Mouse (Mus musculus): Measurements from ENCODE around the gene Hdac4. TPM values are rescaled to one million over a fixed set of nuclear protein-coding genes. Genes with fewer than 3 reads are reported as not detected.

The Hdac4 gene
- total RNA-seq, 4 experiments from 2014 or later = 45.6 to 69.5 (median 56.6) TPM

GRCm38 (mm10) chr1:91968710-91969379 is 226.7 kb downstream of the Hdac4 start:
- DNase-seq (ENCODE audit: low spot score) = peak; percentile 20

DNA sequence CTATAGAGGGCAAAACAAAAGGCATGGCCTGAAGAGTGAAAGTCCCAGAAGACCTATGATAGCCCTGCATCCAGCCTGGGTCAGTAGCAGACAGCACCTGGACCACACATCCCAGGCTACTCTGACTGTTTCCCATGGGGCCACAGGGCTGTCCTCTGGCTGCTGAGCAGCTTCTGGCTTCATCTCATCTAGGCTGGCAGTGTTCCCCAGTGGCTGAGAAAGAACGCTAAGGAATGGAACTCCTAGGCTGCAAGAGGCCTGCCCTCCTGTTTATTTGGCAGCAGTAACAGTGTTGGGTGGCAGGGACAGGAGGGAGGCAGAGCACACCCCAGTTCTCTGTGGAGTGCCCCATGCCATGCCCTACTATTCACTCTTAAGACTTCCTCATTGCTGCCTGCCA is 228.5 kb downstream of the Hdac4 start:
- DNase-seq (ENCODE audit: low spot score) = no peak

DNA sequence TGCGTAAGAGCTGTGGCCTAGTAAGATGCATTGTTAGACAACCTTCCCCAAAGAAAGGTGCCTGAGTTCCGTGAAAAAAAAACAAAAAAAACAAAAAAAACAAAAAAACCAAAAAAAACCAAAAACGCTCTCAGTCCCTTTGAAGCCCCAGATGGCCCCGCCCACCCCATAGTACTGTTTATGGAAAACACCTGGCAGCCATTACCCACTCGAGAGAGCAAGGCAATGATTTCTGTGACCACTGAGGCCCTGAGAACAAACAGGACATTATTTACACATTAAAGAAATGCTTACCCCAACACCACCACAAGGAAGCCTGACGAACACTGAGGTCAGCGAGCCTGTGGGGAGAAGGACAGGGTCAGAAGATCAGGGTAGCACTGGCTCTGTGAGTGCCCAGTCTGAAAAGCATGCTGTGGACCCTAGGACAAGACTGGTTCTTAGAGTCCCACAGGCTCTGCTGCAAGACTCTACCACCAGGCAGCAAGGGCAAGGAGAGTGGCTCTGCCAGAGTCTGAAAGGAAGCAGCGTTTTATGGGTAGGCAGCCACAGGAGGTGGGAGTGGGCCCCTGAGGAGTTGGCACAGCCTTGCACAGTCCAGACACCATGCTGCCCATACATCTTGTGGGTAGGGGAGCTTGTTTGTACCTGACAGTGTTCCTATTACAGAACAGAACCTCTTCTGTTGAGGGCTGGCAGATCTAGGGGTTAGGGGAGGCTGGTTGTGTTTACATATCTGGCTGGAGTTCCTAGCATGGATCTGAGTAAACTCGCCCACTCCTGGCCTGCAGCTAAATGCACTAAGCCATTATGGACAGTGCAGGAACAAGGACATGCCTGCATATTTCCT is 230.8 kb downstream of the Hdac4 start:
- no peak for DNase-seq (ENCODE audit: low spot score)

DNA sequence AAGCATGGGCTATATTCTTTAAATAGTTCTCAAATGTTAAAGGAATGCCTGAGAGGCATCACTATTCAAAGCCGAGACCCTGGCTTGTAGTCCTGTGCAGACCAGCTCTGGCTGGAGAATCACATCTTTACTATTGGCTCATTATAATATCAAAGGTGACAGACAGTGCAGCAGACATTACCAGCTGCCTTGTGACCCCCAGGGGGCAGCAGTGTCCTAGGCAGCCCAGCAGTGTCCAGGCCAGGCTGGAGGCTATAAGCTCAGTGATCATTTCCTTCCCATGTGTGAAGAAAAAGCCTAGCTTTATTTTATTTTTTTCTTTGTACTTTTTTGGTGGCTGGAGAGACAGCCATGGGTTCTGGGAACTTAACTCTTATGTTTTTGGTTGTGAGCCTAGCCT is 233.2 kb downstream of the Hdac4 start:
- peak; percentile 46 for DNase-seq (ENCODE audit: low spot score)

DNA sequence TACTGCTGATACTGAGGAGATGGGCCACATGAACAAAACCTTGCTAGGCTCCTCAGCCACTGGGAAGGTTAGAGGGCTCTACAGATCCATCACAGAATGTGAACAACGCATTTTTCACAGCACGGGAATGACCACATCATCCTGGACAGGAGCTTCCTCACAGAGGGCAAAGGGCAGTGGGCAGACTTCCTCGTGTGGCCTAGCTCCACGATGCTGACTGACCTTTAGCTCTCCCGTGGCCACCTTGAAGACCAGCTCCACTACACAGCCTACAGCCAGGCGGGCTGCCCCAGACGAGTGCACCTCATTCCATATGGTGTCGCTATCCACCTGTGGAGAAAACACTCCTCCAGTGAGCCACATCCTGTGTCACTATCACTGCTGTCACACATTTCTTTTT is 234.3 kb downstream of the Hdac4 start:
- DNase-seq (ENCODE audit: low spot score) = no peak

DNA sequence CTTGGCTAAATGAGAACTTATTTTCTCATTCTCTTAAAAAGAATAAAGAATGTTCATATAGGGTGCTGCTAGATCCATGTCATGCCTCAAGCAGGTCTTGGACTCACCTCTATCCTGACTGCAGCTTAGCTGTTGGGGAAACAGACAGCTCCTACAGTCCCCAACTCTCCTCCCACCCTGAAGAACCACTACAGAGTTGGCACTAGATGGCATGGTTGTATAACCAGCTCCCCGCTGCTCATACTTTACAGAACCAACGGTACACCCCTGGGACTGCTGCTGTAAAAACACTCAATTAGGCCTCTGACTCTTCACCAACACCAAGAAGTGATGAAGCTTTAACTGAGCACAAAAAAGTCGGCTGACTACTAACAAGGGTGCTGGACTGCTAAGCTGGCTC is 235.6 kb downstream of the Hdac4 start:
- DNase-seq (ENCODE audit: low spot score) = no peak

DNA sequence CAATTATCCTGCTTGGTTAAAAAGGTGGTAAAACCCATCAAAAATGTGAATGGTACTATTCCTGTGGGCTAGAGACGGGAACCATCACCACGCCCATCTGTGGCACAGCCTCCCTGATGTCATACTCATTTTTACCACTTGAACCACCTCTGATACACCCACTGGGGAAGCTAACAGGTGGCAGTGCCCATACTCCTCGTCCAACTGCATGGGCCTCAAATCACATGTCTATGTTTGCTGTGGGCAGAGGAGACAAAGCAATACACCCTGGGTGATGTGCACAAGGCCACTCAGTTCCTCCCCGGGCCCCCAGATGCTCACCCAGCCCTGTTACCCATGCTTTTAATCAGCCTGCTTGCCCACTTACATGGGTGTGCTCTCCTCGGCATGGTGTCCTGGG is 236.5 kb downstream of the Hdac4 start:
- no peak for DNase-seq (ENCODE audit: low spot score)

DNA sequence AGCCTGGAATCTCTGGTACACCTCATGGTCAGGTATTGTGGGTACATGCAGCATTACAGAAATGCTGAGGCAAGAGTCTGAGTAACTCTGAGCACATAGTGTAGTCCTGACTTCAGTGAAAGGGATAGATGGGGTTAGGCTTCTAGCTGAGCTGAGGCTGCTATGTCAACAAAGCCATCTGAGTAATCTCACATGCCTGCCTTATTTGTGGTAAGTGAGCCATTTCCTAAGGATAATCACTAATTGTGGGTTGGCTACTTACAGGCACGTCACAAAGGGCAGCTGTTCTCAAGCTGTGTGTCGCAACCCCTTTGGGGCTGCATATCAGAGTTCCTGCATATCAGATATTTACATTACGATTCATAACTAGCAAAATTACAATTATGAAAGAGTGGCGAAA is 239.3 kb downstream of the Hdac4 start:
- no peak for DNase-seq (ENCODE audit: low spot score)

- no peak for DNase-seq (ENCODE audit: low spot score)
Observed at GRCm38 (mm10) chr1:91954954-91955353, 240.5 kb downstream of the Hdac4 start.

GRCm38 (mm10) chr1:91952912-91953311 is 242.6 kb downstream of the Hdac4 start:
- DNase-seq (ENCODE audit: low spot score) = no peak

DNA sequence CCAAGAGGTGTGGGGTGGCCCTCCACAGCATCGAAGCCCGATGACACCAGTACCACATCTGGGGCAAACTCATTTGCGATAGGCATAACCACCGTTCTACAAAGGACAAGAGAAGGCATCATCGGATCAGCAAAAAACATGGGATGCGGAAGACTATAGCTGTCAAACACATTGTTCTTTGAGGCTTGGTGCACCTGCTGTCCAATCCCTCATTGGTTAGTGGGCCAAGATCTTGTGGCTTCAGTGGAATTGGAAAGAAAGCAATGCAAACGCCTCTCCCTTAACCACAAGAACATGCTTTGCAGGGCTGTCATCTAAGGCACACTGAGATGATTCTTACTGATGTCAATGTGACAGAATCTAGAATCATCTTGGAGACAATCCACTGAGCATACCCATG is 248.1 kb downstream of the Hdac4 start:
- DNase-seq (ENCODE audit: low spot score) = no peak

DNA sequence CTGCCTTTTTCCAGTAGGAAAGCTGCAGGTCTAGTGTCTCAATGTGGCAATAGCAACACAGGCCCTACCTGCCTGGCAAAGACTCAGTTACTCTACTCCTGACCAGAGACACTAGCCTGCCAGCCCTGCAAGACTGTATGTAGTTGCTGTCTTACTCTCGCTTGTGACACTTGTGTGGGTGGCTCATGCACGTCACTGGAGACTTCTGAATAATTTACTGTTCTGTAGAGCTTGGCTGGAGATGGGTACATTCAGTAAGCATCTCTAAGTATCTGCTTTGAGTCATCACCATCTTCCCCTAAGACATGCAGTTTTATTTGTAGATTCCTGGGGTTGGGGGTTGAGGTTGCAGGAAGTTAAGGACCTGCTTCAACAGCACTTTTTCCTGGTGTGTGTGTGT is 252.9 kb downstream of the Hdac4 start:
- no peak for DNase-seq (ENCODE audit: low spot score)

DNA sequence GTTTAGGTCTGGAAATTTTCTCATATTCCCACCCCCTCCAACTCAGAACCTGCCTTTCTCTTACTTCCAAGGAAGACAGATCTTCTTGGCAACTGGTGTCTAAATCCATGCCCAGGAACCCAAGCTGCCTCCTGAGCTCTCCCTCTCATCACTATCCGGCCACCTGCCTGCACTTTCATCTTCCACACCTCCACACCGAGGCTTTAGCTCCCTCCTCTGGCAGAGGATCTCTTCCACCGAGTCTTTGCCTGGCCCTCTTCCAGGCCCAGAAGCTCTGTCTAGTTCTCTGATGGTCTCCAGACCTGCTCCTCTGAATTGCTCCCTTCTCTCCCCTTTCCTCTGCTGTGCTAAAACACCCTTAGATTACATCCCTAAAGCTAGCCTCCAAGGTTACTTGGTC is 253.5 kb downstream of the Hdac4 start:
- no peak for DNase-seq (ENCODE audit: low spot score)

- no peak for DNase-seq (ENCODE audit: low spot score)
Observed at GRCm38 (mm10) chr1:91941094-91941493, 254.4 kb downstream of the Hdac4 start.

- peak; percentile 55 for DNase-seq (ENCODE audit: low spot score)
Observed at GRCm38 (mm10) chr1:91935171-91935570, 260.3 kb downstream of the Hdac4 start.

DNA sequence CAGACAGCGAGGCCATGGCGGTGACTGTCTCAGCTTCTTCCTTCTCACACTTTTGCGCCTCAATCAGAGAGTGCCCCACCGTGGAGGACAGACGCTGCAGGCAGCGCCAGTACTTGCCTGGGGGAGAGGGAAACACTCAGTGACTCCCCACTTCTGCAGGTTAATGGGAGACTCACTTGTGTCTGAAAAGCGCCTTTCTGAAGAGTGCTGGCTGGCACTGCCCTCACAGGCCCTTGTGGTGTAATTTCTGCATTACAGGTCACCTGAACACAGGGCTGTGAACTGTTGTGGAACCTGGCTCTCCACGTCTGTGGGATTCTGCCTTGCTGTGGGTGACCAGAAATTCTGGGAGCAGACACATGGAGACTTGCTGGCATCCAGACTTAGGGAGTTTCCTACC is 261.8 kb downstream of the Hdac4 start:
- no peak for DNase-seq (ENCODE audit: low spot score)

- no peak for DNase-seq (ENCODE audit: low spot score)
Observed at GRCm38 (mm10) chr1:91932221-91932620, 263.3 kb downstream of the Hdac4 start.

DNA sequence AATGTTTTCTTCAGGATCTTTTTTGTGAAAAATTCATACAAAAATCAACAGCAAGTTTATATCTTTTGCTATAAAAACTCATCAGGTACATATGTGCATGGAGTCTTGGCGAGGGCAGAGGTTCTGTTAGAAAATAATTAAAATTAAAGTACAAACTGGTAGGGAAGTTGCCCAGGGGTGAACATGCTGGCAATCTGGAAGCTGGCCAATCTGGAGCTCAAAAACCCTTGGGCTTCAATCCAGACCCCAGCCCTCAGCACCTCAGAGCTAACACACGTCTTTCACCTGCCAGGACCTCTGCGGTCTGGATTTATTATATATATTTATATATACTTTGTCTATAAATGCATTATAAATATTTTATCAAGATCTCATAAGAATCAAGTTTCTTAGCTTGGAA is 263.7 kb downstream of the Hdac4 start:
- DNase-seq (ENCODE audit: low spot score) = no peak

DNA sequence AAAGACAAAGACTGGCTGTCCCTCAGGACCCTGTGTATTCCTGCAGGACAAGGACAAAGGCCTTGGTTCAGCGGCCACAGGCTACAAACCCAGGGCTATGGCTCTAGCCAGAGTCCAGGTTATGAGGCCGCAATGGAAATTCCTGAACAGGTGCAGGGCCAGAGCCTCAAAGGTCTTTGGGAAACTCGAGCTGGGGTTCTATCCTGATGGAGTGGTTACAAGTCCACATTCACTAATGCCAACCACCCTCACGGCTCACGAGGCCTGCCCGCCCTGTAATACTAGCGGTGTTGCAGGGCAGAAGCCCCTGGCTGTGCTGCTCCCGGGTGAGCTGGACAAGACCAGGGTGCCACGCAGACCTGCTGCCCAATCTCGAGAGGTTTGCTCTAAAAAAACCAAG is 264.3 kb downstream of the Hdac4 start:
- DNase-seq (ENCODE audit: low spot score) = no peak

GRCm38 (mm10) chr1:91929051-91929450 is 266.4 kb downstream of the Hdac4 start:
- no peak for DNase-seq (ENCODE audit: low spot score)

DNA sequence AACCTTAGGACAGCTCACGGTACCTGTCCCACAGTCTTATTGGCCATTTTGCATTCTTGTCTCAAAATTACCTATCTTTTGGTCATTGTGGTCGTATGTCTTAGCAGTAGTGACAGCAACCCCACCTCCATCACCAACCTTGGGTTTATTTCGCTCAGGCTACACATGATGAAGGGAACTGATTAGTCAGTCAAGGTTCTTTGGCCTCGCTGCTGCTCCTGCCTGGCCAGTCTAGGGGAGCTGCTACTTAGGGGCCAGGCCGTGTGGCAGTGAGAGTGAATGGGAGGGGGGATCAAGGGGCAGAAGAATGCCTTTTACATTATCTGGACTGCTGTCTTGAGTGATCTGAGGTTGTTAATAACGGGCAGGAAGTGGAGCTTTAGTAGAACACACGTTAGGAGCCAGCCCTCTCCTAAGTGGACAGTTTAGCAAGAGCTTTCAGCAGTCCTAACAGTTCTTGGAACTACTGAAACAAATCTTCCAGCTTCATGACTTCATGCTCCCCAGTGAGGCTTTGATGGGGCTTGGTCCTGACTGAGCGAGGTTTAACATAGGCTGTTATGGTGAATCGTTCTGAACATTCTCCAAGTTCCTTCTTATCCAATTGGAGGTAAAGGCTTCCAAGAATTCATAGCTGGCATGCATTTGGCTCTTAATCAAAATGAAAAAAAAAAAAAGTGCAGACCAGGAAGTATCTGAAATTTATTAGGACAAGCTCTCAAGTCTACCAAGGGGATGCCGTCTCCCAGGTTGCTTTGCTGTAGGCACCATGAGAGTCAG is 267.8 kb downstream of the Hdac4 start:
- no peak for DNase-seq (ENCODE audit: low spot score)

DNA sequence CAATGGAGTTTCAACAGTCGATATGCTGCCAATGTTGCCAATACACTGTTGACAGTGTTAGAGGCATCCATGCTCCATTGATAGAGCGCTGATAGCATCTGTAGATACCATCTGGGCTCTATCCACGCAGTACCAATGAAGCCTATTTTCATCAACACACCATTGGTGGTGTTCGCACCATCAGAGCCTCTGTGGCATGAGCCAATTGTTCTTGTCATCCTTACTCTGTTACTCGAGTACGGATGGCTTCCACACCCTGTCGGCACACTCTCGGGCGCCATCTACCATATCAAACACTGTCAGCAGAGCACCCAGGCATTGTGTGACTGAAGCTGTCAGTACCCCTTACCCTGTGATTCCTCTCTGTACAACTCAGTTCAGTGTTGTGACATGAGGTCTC is 271.9 kb downstream of the Hdac4 start:
- DNase-seq (ENCODE audit: low spot score) = no peak

Data from heart, adult 8-10 months (tissue).